Mouse (Mus musculus) brain, embryonic 18.5 days (tissue): ENCODE measurements around the gene Gapdhs.
"Not testable (repeated sequence)": the region's sequence is repeated elsewhere in the genome, so short reads cannot be mapped to it uniquely, and the experiment has no call there.

Experiments
- DNase-seq: peaks from one replicate; pipeline ENCODE4 v3.0.0-alpha.2; 2012; ENCODE audit warnings: low read depth, low spot score

The Gapdhs gene

DNA sequence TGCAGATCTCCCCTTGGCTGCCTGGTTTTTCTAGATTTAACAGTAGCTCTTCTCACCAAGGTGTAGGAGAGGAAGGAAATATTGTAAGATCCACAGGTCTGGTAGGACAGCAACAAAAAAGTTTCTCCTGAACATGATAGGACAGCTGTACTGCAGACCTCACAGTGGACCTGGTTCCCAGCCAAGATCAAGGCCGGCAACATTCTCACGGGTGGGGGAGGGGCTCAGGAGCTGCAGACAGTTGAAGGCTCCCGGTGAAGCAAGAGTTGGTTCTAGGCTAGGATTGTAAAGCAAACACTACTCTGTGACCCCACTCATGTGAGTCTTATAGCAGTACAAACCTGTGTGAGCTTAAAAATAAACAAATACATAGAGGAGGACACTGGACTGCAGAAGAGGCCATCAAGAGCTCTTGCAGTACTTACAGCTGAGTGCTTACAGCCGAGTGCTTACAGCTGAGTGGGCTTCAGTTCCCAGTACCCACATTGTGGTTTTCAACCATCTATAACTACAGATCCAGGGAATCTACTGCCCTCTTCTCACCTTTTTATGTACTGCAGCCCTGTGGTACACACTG lies 629 bp upstream of the Gapdhs start:
- no peak for DNase-seq

DNA sequence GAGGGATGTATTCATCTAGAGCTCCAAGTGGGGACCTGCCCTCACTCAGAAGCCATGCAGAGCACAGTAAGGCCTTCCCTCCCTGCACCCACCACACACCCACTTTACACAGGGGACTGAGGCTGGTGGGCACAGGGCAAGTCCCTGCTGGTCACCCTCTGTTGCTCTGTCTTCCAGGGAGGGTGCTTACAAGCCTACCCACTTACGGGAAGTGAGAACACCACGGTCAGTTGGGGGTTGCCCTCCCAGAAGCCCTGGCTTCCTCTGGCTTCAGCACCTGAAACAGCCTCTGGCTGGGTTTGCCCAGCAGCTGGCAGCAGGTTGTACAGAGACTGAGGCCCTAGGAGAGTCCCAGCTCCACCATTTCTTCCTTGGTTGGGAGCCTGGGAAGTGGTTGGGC lies 911 bp downstream of the Gapdhs start:
- DNase-seq = not testable (repeated sequence)

DNA sequence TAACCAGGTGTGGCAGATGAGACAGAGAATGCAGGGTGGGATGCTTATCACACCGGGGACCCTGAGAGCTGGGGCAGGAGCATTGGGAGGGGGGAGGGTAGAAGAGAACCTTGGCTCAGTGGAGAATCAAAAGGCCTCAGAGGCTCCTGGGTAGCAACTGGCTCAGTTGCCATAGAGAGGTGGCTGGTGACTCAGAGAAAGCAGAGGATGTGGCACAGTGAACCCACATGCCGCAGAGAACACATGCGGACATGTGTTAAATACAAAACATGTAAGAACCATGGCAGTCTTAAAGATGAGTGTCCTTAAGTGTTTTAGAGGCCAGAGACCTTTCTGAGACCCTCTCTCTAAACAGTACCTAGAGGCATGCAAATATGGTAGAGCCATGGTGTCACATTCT lies 7.3 kb downstream of the Gapdhs start:
- no peak for DNase-seq

DNA sequence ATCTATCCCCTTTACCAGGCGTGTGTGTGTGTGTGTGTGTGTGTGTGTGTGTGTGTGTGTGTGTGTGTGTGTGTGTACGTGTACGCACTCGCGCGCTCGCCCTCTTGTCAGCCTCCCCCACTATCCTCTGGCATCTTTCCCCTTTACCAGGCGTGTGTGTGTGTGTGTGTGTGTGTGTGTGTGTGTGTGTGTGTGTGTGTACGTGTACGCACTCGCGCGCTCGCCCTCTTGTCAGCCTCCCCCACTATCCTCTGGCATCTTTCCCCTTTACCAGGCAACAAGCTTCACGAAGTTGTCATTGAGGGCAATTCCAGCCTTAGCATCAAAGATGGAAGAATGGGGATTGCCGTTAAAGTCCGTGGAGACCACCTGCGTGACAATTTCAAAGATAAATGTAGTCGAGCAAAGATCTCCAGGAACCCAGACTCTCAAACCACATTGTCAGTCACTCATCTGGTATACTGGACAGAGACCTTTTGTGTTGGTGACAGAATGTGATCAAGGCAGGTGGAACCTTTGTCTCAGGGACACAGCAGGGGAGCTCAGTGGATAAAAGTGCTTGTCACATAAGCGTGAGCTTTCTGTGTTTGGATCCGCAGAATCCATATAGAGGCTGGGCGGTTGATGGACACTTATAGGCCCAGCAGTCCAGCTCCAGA lies 13.3 kb downstream of the Gapdhs start:
- not testable (repeated sequence) for DNase-seq

DNA sequence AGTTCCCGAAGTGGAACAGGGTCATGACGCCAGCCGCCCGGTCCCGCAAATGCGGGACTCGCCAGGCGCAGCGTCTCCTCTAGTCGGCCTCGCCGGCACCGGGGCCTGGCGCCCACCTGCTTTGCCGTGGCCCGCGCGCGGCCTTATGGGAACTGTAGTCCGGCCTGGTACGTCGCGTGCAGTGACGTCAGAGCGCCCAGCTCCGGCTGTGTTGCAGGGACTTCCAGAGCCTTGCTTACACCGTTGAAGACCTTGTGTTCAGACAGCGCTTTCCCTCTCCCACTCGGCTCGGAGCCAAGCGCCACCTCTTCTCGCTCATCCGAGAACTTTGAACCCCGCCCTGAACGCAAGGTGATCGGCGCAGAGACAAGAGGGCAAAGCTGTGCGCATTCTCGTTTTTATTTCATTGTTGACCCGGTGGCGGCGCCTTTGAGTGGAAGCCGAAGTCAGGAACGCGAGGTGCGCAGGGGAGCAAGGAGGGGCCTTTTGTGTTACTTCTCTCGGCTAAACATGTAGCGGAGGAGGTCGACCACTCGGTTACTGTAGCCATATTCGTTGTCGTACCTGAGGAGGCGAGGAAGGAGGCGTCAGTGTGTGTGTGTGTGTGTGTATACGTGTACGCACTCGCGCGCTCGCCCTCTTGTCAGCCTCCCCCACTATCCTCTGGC lies 14.0 kb downstream of the Gapdhs start, which contains the start of gene Tmem147:
Tmem147 (minus strand) TSS at position 145 of the 668 bp plus-strand sequence.
- DNase-seq = peak; percentile 91

DNA sequence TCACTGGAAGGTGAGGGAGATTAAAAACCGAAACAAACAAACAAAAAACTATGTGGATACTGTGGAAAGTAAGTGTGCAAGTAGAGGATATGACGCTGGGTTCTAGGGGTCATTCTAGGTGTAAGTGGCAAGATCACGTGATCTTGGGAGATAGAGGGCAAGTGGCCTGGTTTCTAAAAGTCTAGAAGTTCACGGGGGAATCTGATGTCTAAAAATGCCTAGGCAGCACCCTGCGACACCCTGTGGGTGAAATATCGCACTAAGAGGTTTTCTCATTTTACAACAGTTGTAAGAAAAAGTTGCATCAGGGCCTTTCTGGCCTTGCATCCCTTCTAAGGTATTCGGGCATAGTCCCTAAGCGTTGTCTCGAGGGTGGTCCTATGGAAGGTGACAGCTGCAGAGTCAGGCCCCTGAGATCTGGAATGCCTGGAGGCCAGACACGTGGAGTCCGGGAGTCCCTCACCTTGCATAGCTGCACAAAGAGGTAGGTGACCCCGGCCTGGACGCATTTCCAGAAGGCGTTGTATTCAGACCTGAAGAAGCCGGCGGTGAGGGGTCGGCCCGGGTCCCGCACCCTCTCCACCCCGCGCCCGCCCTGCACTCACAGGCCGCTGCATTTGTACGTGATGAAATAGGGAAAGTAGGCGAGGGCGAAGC lies 14.6 kb downstream of the Gapdhs start:
- no peak for DNase-seq

DNA sequence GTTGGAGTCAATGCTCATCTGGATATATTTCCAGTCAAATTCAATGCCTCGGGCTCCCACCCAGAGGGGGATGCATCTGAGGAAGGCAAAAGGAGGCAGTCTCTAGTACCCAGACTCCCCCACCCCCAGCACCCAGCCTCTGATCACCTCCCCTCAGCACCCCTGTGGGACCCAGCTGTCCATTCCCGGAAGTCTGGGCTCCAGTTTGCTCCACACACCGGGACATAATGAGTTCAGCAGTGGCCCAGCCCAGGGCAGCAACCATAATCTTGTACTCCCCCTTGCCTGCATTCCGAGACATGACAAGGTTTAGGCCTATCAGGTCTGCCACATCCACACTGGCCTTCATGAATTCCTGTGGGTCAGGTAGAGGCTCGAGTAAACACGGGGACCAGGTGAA lies 15.3 kb downstream of the Gapdhs start:
- no peak for DNase-seq

DNA sequence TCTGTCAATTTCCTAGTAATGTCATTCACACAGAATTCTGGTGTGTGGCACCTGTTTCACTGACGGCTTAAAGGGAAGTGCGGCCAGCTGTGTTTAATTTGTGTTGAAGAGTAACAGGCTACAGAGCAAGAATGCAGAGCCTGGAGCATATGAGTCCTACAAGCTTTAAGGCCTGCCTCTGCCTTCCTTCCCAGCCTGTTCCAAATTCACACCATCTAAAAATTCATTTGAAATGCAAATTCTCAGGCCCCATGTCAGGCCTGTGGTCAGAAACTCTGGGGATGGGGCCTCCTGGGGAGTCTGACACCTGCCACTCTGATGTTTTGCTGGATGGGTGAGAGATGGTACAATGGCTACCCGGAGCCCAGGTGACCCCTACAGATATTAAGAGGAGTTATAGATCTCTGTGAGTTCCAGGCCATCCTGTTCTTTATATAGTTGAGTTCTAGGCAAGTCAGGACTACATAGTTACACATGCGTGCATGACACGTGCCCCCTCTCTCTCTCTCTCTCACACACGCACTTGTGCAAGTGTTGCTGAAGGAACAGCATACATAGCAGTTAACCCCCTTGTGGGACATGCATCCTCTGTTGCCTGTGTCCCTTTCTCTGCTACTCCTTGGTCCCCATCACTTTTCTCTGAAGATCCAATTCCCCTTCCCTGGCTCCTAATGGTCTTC lies 20.1 kb downstream of the Gapdhs start:
- DNase-seq = no peak

DNA sequence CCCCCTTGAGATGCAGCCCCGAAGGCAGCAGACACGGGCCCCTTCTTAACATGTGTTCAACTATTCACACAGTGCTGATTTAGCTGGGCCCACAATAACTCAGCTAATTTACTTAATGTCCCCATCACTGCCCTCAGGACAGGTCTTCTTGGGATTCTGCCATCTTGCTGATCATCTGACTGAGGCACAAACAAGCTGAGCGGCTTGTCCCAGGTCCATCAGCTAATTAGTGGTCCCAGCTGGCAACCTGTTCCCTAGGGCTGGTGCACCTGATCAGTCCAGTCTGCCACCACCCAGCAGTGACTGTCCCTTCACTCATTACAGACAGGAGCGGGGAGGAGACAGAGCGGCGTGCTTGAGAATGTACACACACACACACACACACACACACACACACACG lies 22.2 kb downstream of the Gapdhs start:
- DNase-seq = no peak

DNA sequence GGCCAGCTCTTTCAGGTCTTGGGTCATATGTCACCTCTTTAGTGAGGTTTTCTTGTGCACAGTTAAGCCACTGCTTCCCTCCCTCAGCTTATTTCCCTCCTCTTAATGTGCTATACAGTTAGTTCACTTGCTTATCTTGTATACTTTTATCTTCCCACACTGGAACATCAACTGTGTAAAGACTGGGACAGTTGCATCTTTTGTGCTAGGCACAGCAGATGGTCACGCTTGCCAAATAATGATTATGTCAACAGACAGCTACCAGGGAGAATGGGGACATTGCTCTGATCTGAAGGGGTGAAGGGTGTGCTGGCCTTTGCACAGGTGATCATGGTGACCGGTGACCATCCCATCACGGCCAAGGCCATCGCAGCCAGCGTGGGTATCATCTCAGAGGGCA lies 23.8 kb downstream of the Gapdhs start:
- no peak for DNase-seq

DNA sequence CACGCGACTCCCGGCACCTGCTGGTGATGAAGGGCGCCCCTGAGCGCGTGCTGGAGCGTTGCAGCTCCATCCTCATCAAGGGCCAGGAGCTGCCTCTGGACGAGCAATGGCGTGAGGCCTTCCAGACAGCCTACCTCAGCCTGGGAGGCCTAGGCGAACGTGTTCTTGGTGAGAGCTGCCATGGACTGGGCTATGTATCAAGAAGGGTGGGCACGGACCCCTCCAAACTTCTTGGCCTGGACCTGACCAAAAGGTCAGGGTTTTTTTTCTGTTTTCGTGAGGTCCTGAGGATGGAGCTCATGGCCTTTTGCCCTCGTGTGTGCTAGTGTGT lies 25.8 kb downstream of the Gapdhs start:
- no peak for DNase-seq

DNA sequence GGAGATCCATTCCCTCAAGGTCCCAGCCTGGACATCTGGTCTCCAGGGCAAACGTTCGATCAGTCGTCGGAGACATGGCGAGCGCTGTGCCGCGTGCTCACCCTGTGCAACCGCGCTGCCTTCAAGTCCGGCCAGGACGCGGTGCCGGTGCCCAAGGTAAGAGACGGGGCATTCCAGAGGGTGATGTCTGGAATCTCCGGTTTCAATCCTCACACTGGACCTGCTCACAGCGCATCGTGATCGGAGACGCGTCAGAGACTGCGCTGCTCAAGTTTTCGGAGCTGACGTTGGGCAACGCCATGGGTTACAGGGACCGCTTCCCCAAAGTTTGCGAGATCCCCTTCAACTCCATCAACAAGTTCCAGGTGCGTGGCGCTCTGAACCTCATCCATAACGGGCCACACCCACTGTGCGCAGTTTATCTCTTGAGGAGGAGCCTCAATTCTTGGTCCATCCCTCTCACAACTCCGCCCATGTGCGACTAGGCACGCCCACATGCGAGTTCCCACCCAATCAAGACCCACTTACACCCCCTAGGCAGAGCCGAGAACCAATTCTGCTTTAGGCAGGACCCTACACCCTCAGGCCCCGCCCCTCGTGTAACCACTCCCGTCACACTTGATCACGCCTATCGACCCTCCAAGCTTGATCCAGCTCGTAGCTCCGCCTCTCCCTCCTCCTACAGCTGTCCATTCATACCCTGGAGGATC lies 26.3 kb downstream of the Gapdhs start:
- peak; percentile 73 for DNase-seq

DNA sequence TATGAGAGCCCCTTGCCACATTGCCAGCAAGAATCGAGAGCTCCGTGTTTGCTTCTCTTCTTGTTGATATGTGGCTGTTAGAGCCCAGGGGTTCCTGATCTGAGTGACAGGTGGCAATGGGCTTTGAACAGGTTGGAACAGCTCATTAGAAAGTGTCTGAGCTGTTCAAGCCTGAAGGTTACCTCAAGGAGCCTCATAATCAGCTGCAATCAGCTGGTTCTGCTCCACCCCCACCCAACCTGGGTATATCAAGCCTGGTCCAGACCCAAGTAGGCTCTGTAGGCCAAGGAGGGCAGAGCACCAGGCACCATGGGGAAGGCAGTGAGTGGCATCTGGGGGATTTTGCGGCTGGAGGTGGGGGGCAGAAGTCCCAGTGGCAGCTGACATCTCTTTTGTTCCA lies 31.5 kb downstream of the Gapdhs start, which contains the start of gene Atp4a:
Atp4a (plus strand) TSS at position 268 of the 400 bp plus-strand sequence.
- no peak for DNase-seq

DNA sequence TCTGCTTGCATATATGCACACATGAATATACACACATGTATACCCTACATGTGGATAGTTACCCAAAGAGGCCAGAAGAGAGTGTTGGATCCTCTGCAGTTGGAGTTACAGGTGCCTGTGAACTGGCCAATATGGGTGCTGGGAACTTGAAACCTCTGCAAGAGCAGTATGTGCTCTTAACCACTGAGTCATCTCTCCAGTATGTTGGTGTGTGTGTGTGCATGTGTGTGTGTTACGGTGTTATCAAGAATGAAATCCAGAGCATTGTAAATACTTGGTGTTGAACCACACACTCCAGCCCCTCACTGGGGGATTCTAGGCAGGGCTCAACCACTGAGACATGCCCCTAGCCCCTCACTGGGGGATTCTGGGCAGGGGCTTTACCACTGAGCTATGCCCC lies 36.0 kb downstream of the Gapdhs start:
- DNase-seq = no peak

DNA sequence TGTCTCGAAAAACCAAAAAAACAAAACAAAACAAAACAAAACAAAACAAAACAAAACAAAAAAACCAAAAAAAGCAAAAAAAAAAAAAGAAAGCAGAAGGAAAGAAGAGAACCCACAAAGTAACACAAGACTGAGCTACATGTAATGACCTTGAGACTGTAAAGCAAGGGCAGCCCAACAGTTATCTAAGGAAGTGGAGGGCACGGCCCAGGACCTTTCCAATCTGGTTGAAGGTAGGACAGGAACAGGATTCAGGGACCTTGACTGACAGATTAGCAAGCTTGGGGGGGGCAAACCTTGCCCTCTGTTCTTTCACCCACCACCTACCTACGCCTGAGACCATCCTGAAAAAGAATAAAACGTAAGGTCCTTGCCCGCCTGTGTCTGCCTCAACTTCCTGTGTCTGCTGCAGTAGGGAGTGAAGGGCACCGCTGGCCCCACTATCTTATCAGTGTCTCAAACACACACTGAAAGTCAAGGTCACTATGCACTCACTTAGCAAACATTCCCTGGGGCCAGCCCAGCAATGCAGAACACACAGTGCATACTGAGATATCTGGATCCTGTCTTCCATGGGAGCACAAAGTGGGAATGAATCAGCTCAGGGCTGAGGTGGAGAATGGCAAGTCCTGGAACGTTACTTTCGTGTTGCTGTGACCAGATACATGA lies 37.1 kb downstream of the Gapdhs start:
- no peak for DNase-seq

DNA sequence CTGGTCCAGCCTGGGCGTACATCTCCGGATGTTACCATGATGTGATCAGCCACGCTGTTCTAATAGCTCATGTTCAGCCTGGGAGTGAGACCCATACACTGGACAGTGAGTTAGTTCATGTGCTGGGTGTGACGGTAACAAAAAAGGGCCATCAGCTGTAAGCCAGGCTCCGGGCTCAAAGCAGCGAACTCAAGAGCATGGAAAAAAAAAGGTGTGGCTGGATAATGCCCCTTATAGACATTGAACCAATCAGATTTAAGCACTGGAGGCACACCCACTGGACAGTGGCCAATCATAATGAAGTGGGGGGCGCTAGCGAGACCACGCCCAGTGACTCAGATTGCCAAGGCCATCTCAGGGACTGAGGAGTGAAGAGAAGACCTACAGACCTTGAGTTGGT lies 44.9 kb downstream of the Gapdhs start, which contains the start of gene 2200002J24Rik:
2200002J24Rik (plus strand) TSS at position 338 of the 400 bp plus-strand sequence.
- no peak for DNase-seq

DNA sequence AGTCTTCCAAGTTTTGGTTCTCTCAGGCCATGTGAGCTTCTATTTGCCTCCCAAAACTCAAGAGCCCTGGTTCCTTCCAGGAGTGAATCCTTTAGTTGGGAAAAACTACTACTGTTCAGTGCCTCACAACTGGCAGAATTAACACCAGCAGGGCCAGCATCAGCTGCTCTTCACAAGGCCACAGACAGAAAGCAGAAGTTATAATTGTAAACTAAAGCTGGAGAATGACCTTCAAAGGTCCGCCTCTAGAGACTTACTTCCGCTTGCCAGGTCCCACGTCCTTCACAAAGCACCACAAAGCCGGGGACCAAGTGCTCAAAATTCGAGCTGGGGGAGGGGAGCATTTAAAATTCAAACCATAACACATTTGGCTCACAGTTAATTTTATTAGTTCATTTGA lies 45.4 kb downstream of the Gapdhs start:
- DNase-seq = no peak

DNA sequence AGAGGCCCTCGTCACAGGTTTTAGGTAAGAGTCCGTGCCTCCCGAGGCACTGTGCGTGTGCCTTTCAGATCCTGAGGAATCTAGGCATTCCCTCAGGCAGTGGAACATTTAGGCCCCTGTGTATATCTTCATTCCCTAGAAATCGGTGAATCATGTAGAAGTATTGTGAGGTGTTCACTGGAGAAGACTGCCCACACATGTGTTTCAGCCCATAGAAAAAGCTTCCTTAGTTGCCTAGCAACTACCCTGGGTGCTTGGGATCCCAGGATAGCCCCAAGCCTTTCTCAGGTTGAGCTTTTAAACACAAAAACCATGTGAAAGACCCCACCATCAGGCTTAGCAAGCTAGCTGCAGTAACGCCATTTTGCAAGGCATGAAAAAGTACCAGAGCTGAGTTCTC lies 55.2 kb downstream of the Gapdhs start:
- DNase-seq = no peak

DNA sequence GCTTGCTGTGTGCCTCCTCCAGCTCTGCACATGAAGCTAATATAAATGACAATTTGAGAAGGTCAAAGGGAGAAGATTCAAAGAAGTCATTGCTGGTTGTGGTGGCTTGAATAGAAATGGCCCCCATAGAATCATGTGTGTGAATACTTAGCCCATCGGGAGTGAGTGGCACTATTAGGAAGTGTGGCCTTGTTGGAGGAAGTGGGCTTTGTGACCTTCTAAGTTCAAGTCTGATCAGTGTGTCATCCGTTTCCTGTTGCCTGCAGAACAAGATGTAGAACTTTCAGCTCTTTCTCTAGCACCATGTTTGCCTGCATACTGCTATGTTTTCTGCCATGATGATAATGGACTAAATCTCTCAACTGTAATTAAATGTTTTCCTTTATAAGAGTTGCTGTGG lies 60.1 kb downstream of the Gapdhs start:
- DNase-seq = no peak

DNA sequence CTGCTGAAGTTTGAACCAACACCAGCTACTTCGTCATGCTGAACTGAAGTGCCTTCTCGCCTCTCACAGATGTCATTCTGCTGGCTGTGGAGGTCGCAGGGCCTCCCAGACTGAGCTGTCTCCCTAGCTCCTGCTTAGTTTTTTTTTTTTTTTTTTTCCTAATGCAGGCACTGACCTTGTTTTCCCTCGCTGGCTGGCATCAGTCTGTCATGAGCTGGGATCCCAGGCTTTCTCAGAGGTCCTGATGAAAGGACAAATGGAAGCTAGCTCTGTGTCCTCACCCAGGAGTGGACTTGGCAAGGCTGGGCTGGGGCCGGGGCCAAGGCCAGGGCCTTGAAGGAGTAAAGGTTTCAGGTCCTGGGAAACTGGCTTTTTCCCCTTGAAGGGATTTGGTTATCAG lies 61.6 kb downstream of the Gapdhs start:
- DNase-seq = no peak
